Mouse (Mus musculus): ENCODE data around the gene Cdhr4.

DNA sequence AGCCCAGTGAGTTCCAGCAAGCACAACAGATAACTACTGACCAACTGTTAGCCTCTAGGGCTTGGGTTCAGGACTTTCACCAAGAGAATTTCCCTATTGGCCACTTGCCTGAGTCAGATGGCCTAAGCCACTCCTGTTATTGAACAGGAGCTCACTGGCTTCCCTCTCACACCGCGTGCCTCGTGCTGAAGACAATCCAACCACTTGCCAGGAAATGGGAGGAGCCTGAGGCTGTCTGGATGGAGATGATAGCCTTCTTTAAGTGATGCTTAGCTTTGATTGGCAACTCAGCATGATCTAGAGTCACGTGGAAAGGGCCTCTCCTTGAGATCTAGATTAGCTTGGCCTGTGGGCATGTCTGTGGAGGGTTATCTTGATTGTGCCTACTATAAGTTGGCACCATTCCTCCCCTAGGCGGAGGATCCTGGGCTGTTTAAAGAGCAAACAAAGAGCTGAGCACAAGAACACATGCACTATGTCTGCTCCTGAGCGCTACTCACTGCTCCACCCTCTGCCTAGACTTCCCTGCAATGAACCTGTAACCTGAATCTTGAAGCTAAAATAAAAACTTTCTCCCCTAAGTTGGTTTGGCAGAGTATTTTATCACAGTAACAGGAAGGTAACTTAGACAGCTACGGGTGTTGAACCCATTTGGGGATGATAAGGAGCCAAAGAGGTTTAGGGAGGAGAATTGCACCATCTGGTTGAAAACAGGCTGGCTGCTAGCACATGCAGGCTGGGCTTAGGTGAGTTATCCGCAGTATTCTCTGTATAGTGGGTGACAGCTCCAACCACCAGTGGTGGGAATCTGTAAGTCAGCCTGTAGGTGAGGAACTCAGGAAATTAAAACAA lies 20.4 kb upstream of the Cdhr4 start:
- TF ChIP-seq POLR2A (IDR thresholded peaks at IDR 0.05; ENCODE audit: low read depth, low read length) (no peak), CTCF (IDR thresholded peaks at IDR 0.05; ENCODE audit: borderline replicate concordance, insufficient read depth, low read length) (no peak)

Measured in embryonic fibroblast, embryonic 13.5 days (primary cell).